Mouse (Mus musculus): Measurements from ENCODE around the gene Vsig8. TPM values are rescaled to one million over a fixed set of nuclear protein-coding genes. Genes with fewer than 3 reads are reported as not detected.

The Vsig8 gene
- polyA plus RNA-seq, 1 experiment, result not detected

- WGBS, result 71% methylated on average over 1 of the region's 1 CpGs
- H3K4me1 ChIP-seq (ENCODE audit: control insufficient read depth, insufficient read depth, low read length), result peaks cover 3% of the 10 kb centered on the region; the same call in 1 of the 2 replicates
- TF ChIP-seq CTCF (IDR thresholded peaks at IDR 0.05; ENCODE audit: control insufficient read depth, insufficient read depth, low read length) (no peak), POLR2A (IDR thresholded peaks at IDR 0.05; ENCODE audit: borderline replicate concordance, control insufficient read depth, low read depth, low read length) (no peak)
- H3K4me3 ChIP-seq (replicated peaks; ENCODE audit: control insufficient read depth, low read depth, low read length), result no peak overlapping the region
- H3K27ac ChIP-seq (ENCODE audit: control insufficient read depth, insufficient read depth, low read depth, low read length, poor library complexity), result no peak overlapping the region
Observed at GRCm38 (mm10) chr1:172552623-172553022, 3.1 kb upstream of the Vsig8 start.

- under 1% methylated on average over 65 of the region's 66 CpGs for WGBS
- Histone ChIP-seq H3K4me1 (ENCODE audit: control insufficient read depth, insufficient read depth, low read length) (no peaks in the 10 kb centered on the region; the same call in 1 of the 2 replicates), H3K27ac (ENCODE audit: control insufficient read depth, insufficient read depth, low read depth, low read length, poor library complexity) (no peak overlapping the region), H3K4me3 (replicated peaks; ENCODE audit: control insufficient read depth, low read depth, low read length) (peak overlapping the region; percentile 46)
- TF ChIP-seq POLR2A (IDR thresholded peaks at IDR 0.05; ENCODE audit: borderline replicate concordance, control insufficient read depth, low read depth, low read length) (no peak), CTCF (IDR thresholded peaks at IDR 0.05; ENCODE audit: control insufficient read depth, insufficient read depth, low read length) (peak; percentile 67)
Observed at GRCm38 (mm10) chr1:172562641-172563464, 7.1 kb downstream of the Vsig8 start.

GRCm38 (mm10) chr1:172563465-172563828, 7.7 kb downstream of the Vsig8 start:
- WGBS, result 4% methylated on average over 10 of the region's 10 CpGs
- H3K4me3 ChIP-seq (replicated peaks; ENCODE audit: control insufficient read depth, low read depth, low read length), result no peak overlapping the region
- no peaks in the 10 kb centered on the region; the same call in 1 of the 2 replicates for H3K4me1 ChIP-seq (ENCODE audit: control insufficient read depth, insufficient read depth, low read length)
- no peak overlapping the region for H3K27ac ChIP-seq (ENCODE audit: control insufficient read depth, insufficient read depth, low read depth, low read length, poor library complexity)
- no peak for TF ChIP-seq CTCF (IDR thresholded peaks at IDR 0.05; ENCODE audit: control insufficient read depth, insufficient read depth, low read length)
- no peak for TF ChIP-seq POLR2A (IDR thresholded peaks at IDR 0.05; ENCODE audit: borderline replicate concordance, control insufficient read depth, low read depth, low read length)

- Histone ChIP-seq H3K27ac (ENCODE audit: control insufficient read depth, insufficient read depth, low read depth, low read length, poor library complexity) (no peak overlapping the region), H3K4me3 (replicated peaks; ENCODE audit: control insufficient read depth, low read depth, low read length) (no peak overlapping the region)
- 28% methylated on average over 3 of the region's 3 CpGs for WGBS
Observed at GRCm38 (mm10) chr1:172566131-172566530, 10.4 kb downstream of the Vsig8 start.

GRCm38 (mm10) chr1:172567758-172568157, 12.0 kb downstream of the Vsig8 start:
- WGBS, result 82% methylated on average over 4 of the region's 4 CpGs
- TF ChIP-seq CTCF (IDR thresholded peaks at IDR 0.05; ENCODE audit: control insufficient read depth, insufficient read depth, low read length), result no peak
- Histone ChIP-seq H3K27ac (ENCODE audit: control insufficient read depth, insufficient read depth, low read depth, low read length, poor library complexity) (no peak overlapping the region), H3K4me3 (replicated peaks; ENCODE audit: control insufficient read depth, low read depth, low read length) (no peak overlapping the region), H3K4me1 (ENCODE audit: control insufficient read depth, insufficient read depth, low read length) (no peaks in the 10 kb centered on the region; the same call in 1 of the 2 replicates)

More at GRCm38 (mm10) chr1:172566131-172566530, 10.4 kb downstream of the Vsig8 start:
- TF ChIP-seq CTCF (IDR thresholded peaks at IDR 0.05; ENCODE audit: control insufficient read depth, insufficient read depth, low read length) (no peak), POLR2A (IDR thresholded peaks at IDR 0.05; ENCODE audit: borderline replicate concordance, control insufficient read depth, low read depth, low read length) (no peak)
- H3K4me1 ChIP-seq (ENCODE audit: control insufficient read depth, insufficient read depth, low read length), result no peaks in the 10 kb centered on the region; the same call in 1 of the 2 replicates

GRCm38 (mm10) chr1:172580116-172580515, 24.4 kb downstream of the Vsig8 start:
- whole genome bisulfite sequencing, result 75% methylated on average over 6 of the region's 6 CpGs
- H3K4me3 ChIP-seq (replicated peaks; ENCODE audit: control insufficient read depth, low read depth, low read length), result no peak overlapping the region
- H3K27ac ChIP-seq (ENCODE audit: control insufficient read depth, insufficient read depth, low read depth, low read length, poor library complexity), result no peak overlapping the region
- TF ChIP-seq POLR2A (IDR thresholded peaks at IDR 0.05; ENCODE audit: borderline replicate concordance, control insufficient read depth, low read depth, low read length), result no peak
- TF ChIP-seq CTCF (IDR thresholded peaks at IDR 0.05; ENCODE audit: control insufficient read depth, insufficient read depth, low read length), result no peak
- H3K4me1 ChIP-seq (ENCODE audit: control insufficient read depth, insufficient read depth, low read length), result no peaks in the 10 kb centered on the region

GRCm38 (mm10) chr1:172582436-172582835, 26.7 kb downstream of the Vsig8 start:
- H3K27ac ChIP-seq (ENCODE audit: control insufficient read depth, insufficient read depth, low read depth, low read length, poor library complexity), result no peak overlapping the region
- H3K4me1 ChIP-seq (ENCODE audit: control insufficient read depth, insufficient read depth, low read length), result no peaks in the 10 kb centered on the region
- TF ChIP-seq POLR2A (IDR thresholded peaks at IDR 0.05; ENCODE audit: borderline replicate concordance, control insufficient read depth, low read depth, low read length), result no peak
- TF ChIP-seq CTCF (IDR thresholded peaks at IDR 0.05; ENCODE audit: control insufficient read depth, insufficient read depth, low read length), result no peak
- 79% methylated on average over 8 of the region's 8 CpGs for WGBS
- no peak overlapping the region for H3K4me3 ChIP-seq (replicated peaks; ENCODE audit: control insufficient read depth, low read depth, low read length)

GRCm38 (mm10) chr1:172584271-172584670, 28.5 kb downstream of the Vsig8 start:
- Histone ChIP-seq H3K27ac (ENCODE audit: control insufficient read depth, insufficient read depth, low read depth, low read length, poor library complexity) (no peak overlapping the region), H3K4me3 (replicated peaks; ENCODE audit: control insufficient read depth, low read depth, low read length) (no peak overlapping the region), H3K4me1 (ENCODE audit: control insufficient read depth, insufficient read depth, low read length) (no peaks in the 10 kb centered on the region; the same call in 1 of the 2 replicates)
- 74% methylated on average over 6 of the region's 6 CpGs for WGBS
- no peak for TF ChIP-seq POLR2A (IDR thresholded peaks at IDR 0.05; ENCODE audit: borderline replicate concordance, control insufficient read depth, low read depth, low read length)
- TF ChIP-seq CTCF (IDR thresholded peaks at IDR 0.05; ENCODE audit: control insufficient read depth, insufficient read depth, low read length), result no peak

Data from bone marrow, adult 2 months (tissue).